Mouse (Mus musculus): Measurements from ENCODE around the gene Bloc1s3. TPM values are rescaled to one million over a fixed set of nuclear protein-coding genes. Genes with fewer than 3 reads are reported as not detected.

The Bloc1s3 gene
- polyA plus RNA-seq (2015; fragmentation: Nextera tagmentation; extraction: Ambion mirVana) = 2.6 and 3.0 TPM in 2 replicates

DNA sequence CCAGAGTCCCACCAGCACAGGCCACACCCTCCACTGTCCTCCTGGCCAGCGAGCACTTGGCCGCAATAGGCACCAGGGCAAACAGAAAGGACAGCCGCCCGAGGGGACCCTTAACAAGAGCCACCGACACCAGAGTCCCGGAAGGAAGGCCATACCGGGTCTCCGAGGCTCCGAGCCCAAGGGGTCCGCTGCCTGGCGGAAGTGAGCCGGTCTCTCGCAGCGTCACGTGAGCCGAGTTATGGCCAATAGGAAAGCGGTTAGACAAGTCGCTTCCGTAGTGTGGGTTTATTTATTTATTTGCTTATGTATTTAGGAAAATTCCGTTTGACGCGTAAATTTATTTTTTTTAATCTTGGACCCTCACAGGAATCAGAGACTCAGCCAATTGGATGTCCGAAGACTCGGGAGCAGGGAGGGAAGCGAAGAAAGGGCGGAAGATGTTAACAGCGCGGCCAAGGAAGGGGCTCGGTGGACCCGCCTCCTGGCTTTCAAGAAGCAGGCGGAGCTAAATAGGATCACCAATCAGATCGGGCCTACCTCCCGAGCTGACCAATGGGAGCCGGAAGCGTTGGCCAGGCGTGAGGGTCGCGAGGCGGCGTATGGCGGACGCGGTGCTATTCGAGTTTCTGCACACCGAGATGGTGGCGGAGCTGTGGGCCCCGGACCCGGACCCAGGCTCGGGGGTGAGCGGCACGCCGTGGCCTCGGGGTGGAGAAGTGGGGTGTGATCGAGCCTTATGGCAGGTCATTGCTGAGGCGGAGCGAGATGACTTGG, at the start of gene Bloc1s3, which contains the start of gene Trappc6a:
Bloc1s3 (minus strand) TSS at position 218 of the 774 bp plus-strand sequence.
Trappc6a (plus strand) TSS at position 246 of the 774 bp plus-strand sequence.
- no peaks in the 10 kb centered on the region for H3K36me3 ChIP-seq (ENCODE audit: insufficient read depth, low read length)
- H3K9ac ChIP-seq (replicated peaks; ENCODE audit: low read depth) = peak within 1 kb of the TSS; percentile 66
- DNase-seq (ENCODE audit: low spot score) = peak; percentile 97
- H3K4me2 ChIP-seq (replicated peaks; ENCODE audit: low read depth, low read length) = peak within 1 kb of the TSS; percentile 83
- H3K4me1 ChIP-seq (ENCODE audit: insufficient read depth, low read depth, low read length) = peaks cover 5% of the 10 kb centered on the region
- TF ChIP-seq EP300 (IDR thresholded peaks at IDR 0.05) (no peak), CTCF (IDR thresholded peaks at IDR 0.05) (peak; percentile 30)
- whole genome bisulfite sequencing = under 1% methylated on average over 55 of the region's 56 CpGs
- H3K27ac ChIP-seq (ENCODE audit: low read length) = peak within 1 kb of the TSS; percentile 81
- H3K27me3 ChIP-seq (replicated peaks; ENCODE audit: insufficient read depth, low read length) = no peaks in the 10 kb centered on the region
- peak; percentile 97 for ATAC-seq
- H3K9me3 ChIP-seq (ENCODE audit: low read length) = no peaks in the 10 kb centered on the region
- peak within 1 kb of the TSS; percentile 67 for H3K4me3 ChIP-seq (ENCODE audit: low read depth, low read length)

DNA sequence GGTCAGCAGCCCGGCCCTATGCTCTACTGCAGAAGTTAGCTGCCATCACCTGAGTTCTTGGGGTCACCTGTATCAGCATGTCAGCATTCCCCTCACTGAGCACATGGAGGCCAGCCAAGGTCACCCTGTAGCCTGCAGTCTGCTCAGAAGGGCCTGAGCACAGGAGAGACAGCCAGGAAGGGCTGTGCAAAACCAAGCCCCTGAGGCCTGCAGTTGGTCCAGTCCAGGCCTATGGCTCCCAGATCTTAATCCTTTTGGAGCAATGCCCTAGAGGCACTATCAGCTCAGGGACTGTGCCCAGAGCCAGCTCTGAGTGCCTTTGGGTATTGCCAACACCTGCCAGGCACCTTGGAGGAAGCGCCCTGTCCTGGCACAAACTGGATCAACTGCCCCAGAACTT, 48.9 kb upstream of the Bloc1s3 start:
- H3K9ac ChIP-seq (replicated peaks; ENCODE audit: low read depth) = no peak overlapping the region
- peak overlapping the region; percentile 4; the same call in 1 of the 2 replicates for H3K27ac ChIP-seq (ENCODE audit: low read length)
- H3K36me3 ChIP-seq (ENCODE audit: insufficient read depth, low read length) = no peaks in the 10 kb centered on the region
- WGBS = 88% methylated on average over 2 of the region's 2 CpGs
- H3K9me3 ChIP-seq (ENCODE audit: low read length) = no peaks in the 10 kb centered on the region
- no peaks in the 10 kb centered on the region for H3K27me3 ChIP-seq (replicated peaks; ENCODE audit: insufficient read depth, low read length)
- DNase-seq (ENCODE audit: low spot score) (no peak), ATAC-seq (no peak)
- H3K4me2 ChIP-seq (replicated peaks; ENCODE audit: low read depth, low read length) = no peak overlapping the region
- peaks cover 11% of the 10 kb centered on the region for H3K4me1 ChIP-seq (ENCODE audit: insufficient read depth, low read depth, low read length)
- TF ChIP-seq EP300 (IDR thresholded peaks at IDR 0.05) (no peak), CTCF (IDR thresholded peaks at IDR 0.05) (no peak)
- H3K4me3 ChIP-seq (ENCODE audit: low read depth, low read length) = no peak overlapping the region

DNA sequence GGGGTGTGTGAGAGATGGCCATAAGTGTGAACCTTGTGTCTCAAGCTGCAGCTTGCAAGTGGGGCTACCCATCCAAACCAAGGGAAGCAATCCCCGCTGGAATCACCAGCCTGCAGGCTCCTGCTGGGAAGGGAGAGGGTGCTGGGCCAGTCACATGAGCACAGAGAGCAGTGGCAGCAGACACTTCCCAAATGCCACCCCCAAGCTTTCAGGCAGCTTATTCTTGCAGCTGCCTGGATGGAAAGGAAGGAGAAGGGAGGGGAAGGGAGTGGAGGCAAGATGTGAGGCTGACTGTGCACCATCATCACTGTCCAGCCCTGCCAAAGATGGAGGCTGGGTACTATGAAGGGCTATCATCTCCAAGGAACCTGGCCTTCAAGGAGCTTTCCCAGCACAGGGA, 46.0 kb upstream of the Bloc1s3 start:
- Histone ChIP-seq H3K27ac (ENCODE audit: low read length) (no peak overlapping the region), H3K9ac (replicated peaks; ENCODE audit: low read depth) (no peak overlapping the region), H3K9me3 (ENCODE audit: low read length) (no peaks in the 10 kb centered on the region), H3K36me3 (ENCODE audit: insufficient read depth, low read length) (no peaks in the 10 kb centered on the region), H3K4me3 (ENCODE audit: low read depth, low read length) (no peak overlapping the region), H3K27me3 (replicated peaks; ENCODE audit: insufficient read depth, low read length) (no peaks in the 10 kb centered on the region), H3K4me2 (replicated peaks; ENCODE audit: low read depth, low read length) (no peak overlapping the region), H3K4me1 (ENCODE audit: insufficient read depth, low read depth, low read length) (no peaks in the 10 kb centered on the region; the same call in 1 of the 2 replicates)
- TF ChIP-seq CTCF (IDR thresholded peaks at IDR 0.05) (no peak), EP300 (IDR thresholded peaks at IDR 0.05) (no peak)
- ATAC-seq (no peak), DNase-seq (ENCODE audit: low spot score) (no peak)
- WGBS = 72% methylated on average over 1 of the region's 1 CpGs

DNA sequence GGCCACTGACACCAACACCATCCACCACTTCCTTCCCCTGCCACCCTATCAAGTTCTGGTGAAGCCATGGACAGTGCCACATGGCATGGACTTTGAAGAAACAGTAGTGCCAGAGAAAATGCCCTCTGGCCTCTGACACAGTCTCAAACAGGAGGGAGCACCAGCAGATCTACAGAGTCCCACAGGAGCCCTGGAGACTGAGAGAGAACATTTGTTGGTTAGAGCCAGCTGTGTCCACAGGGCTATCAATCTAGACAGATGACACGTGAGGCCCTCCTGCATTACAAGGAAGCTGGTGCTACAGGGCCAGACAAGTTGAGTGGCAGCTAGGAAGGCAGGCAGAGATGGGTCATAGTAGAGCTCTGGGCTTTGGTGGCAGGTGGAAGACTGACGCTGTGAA, 44.3 kb upstream of the Bloc1s3 start:
- ATAC-seq (no peak), DNase-seq (ENCODE audit: low spot score) (no peak)
- Histone ChIP-seq H3K27me3 (replicated peaks; ENCODE audit: insufficient read depth, low read length) (no peaks in the 10 kb centered on the region), H3K9me3 (ENCODE audit: low read length) (no peaks in the 10 kb centered on the region), H3K9ac (replicated peaks; ENCODE audit: low read depth) (no peak overlapping the region), H3K27ac (ENCODE audit: low read length) (no peak overlapping the region), H3K4me2 (replicated peaks; ENCODE audit: low read depth, low read length) (no peak overlapping the region), H3K4me3 (ENCODE audit: low read depth, low read length) (no peak overlapping the region), H3K4me1 (ENCODE audit: insufficient read depth, low read depth, low read length) (0 out of 2 replicates have a peak, but pooled peaks cover 5% of the 10 kb centered on the region), H3K36me3 (ENCODE audit: insufficient read depth, low read length) (no peaks in the 10 kb centered on the region)
- 40% methylated on average over 2 of the region's 2 CpGs for WGBS
- TF ChIP-seq CTCF (IDR thresholded peaks at IDR 0.05) = no peak
- TF ChIP-seq EP300 (IDR thresholded peaks at IDR 0.05) = no peak

DNA sequence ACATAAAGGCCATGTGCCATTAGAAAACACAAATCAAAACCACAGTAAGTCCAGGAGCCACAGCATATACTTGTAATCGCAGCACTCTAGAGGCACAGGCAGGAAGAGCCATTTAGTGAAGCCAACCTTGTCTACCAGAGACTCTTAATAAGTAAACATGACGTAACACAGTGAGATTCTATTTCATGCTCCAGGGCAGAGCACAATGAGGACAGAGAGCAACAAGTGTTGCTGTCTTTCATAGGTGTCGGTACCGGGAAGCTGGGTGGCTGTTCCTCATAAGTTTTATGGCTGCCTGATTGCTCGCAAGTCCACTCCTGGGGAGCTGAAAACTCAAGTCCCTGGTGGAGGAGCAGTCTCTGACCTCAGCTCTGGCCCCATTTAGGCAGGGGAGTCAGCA, 43.5 kb upstream of the Bloc1s3 start:
- H3K4me1 ChIP-seq (ENCODE audit: insufficient read depth, low read depth, low read length) = peaks cover 8% of the 10 kb centered on the region
- H3K36me3 ChIP-seq (ENCODE audit: insufficient read depth, low read length) = no peaks in the 10 kb centered on the region
- no peaks in the 10 kb centered on the region for H3K27me3 ChIP-seq (replicated peaks; ENCODE audit: insufficient read depth, low read length)
- no peak for ATAC-seq
- no peak for TF ChIP-seq CTCF (IDR thresholded peaks at IDR 0.05)
- no peak for TF ChIP-seq EP300 (IDR thresholded peaks at IDR 0.05)
- no peak for DNase-seq (ENCODE audit: low spot score)
- no peak overlapping the region for H3K27ac ChIP-seq (ENCODE audit: low read length)
- H3K9ac ChIP-seq (replicated peaks; ENCODE audit: low read depth) = no peak overlapping the region
- 86% methylated on average over 5 of the region's 5 CpGs for WGBS
- H3K4me2 ChIP-seq (replicated peaks; ENCODE audit: low read depth, low read length) = no peak overlapping the region
- no peaks in the 10 kb centered on the region for H3K9me3 ChIP-seq (ENCODE audit: low read length)
- H3K4me3 ChIP-seq (ENCODE audit: low read depth, low read length) = no peak overlapping the region

DNA sequence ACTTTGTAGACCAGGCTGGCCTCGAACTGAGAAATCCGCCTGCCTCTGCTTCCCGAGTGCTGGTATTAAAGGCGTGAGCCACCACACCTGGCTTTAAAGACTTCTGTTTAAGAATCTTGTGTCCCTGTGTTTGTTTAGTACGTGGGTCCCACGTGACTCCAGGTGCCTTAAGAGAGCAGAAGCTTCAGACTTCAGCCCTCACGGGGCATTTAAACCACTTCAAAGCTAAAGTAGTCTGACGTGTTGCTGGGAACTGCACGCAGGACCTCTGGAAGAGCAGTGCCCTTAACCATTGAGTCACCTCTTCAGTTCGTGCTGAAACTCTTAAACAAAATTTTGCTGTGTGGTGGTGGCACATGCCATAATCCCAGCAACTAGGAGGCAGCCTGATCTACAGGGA, 41.2 kb upstream of the Bloc1s3 start:
- 49% methylated on average over 10 of the region's 10 CpGs for WGBS
- no peak overlapping the region for H3K4me3 ChIP-seq (ENCODE audit: low read depth, low read length)
- H3K4me2 ChIP-seq (replicated peaks; ENCODE audit: low read depth, low read length) = no peak overlapping the region
- peak; percentile 60 for DNase-seq (ENCODE audit: low spot score)
- peak; percentile 62 for ATAC-seq
- H3K4me1 ChIP-seq (ENCODE audit: insufficient read depth, low read depth, low read length) = peaks cover 16% of the 10 kb centered on the region
- no peaks in the 10 kb centered on the region for H3K27me3 ChIP-seq (replicated peaks; ENCODE audit: insufficient read depth, low read length)
- TF ChIP-seq EP300 (IDR thresholded peaks at IDR 0.05) (no peak), CTCF (IDR thresholded peaks at IDR 0.05) (no peak)
- no peaks in the 10 kb centered on the region for H3K9me3 ChIP-seq (ENCODE audit: low read length)
- no peak overlapping the region for H3K9ac ChIP-seq (replicated peaks; ENCODE audit: low read depth)
- H3K27ac ChIP-seq (ENCODE audit: low read length) = no peak overlapping the region
- no peaks in the 10 kb centered on the region for H3K36me3 ChIP-seq (ENCODE audit: insufficient read depth, low read length)
